Mouse (Mus musculus): ENCODE measurements at regions not wholly inside any gene's neighbourhood (a gene's known extent, or its start where the extent isn't known, plus 50 kb on each side); places are given as distances from the start of the nearest gene placed in this dataset.

GRCm38 (mm10) chr14:118422351-118423001, 155.7 kb downstream of the Gm9376 start:
- DNase-seq (ENCODE audit: low spot score in 2 of 2), result no peak

GRCm38 (mm10) chr14:118423269-118423668, 156.5 kb downstream of the Gm9376 start:
- DNase-seq (ENCODE audit: low spot score in 2 of 2), result no peak

DNA sequence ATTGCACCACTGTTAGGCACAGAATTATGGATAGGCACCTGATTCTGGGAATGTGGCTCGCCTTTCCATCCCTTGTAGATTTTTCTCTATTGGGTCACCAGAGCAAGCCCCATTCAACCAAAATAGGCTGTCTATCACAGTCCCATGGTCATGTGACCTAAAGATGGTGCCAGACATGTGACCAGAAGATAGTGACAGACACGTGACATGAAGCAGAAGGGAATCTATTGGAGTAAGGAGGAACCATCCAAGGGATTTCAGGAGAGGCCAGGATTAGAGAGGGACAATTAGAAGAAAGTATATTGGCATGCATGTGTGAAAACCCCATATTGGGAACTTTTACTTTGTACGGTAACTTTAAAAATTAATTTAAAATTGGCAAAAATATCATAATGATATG, 159.8 kb downstream of the Gm9376 start:
- DNase-seq (ENCODE audit: low spot score in 2 of 2), result no peak

DNA sequence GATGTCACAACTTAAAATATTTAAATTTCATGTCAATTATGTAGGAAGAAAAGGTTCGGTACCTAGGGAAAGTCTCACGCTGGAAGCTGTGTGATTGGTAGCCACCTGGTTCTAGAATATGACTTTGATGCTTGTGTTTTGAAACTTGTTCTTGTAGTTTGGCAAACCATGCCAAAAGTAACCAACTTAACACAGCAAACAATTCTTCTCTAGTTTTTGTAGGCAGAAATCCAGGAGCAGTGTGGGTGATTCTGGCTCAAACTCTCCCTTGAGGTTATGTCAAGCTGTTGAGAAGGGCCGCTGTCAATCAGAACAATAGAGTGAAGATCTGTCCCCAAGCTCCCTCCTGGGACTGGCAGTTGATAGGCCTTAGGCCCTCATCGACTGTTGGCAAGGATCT, 163.5 kb downstream of the Gm9376 start:
- no peak for DNase-seq (ENCODE audit: low spot score in 2 of 2)

GRCm38 (mm10) chr14:118430740-118431139, 164.0 kb downstream of the Gm9376 start:
- DNase-seq (ENCODE audit: low spot score in 2 of 2), result no peak

DNA sequence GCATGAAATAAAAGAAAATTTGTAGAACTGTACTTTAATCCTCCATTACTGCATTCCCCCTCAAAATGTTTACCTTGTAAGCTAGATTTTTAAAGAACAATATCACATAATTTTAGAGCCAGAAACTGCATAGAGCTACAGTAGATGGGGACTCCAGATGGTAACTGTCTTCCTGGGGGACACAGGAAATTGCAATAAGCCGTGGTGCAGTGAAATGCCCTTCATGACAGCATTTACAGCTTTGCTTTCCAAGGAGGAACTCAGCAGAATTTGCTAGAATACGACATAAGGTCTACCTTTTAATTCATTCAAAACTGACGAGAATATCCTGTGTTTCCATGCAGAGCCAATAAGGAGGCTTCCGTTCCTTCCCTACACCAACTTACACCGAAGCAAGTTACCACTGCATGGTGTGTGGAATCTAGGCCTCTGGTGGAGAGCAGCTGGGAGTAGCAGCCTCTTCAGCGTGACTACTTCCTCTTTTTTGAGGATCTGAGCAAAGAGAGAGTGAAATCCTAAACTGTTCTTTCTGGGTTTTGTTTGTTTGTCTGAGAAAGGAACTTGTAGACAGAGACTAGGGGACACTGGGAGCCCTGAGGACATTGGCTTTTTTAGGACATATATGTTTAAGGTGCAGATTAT, 164.6 kb downstream of the Gm9376 start:
- no peak for DNase-seq (ENCODE audit: low spot score in 2 of 2)
